Mouse (Mus musculus) heart, embryonic 16.5 days (tissue): ENCODE measurements around the gene Arid5a. TPM values are rescaled to one million over a fixed set of nuclear protein-coding genes. Genes with fewer than 3 reads are reported as not detected.

Experiments
- ATAC-seq: fragments of 200-750 bp; cut with Nextera tagmentation; replicated peaks from 2 replicates; pipeline ENCODE4 v1.8.0; 2017; ENCODE audit warnings: moderate number of reproducible peaks; ENCODE audit not compliant: insufficient read depth, low FRiP score; ENCODE audit errors: extremely low read depth
- H3K27ac ChIP-seq: fragments of 300-500 bp; sonication (generic); 2 replicates; pipeline ENCODE4 v1.5.1; 2014; ENCODE audit warnings: mild to moderate bottlenecking, low read length, control low read depth, moderate library complexity
- H3K27me3 ChIP-seq: fragments of 300-500 bp; sonication (generic); 2 replicates; pipeline ENCODE4 v1.6.1; 2014; ENCODE audit warnings: low read length, mixed read lengths; ENCODE audit not compliant: control insufficient read depth, insufficient read depth
- H3K36me3 ChIP-seq: fragments of 300-500 bp; sonication (generic); 2 replicates; pipeline ENCODE4 v1.6.1; 2014; ENCODE audit not compliant: control insufficient read depth, insufficient read depth
- H3K4me1 ChIP-seq: fragments of 300-500 bp; sonication (generic); 2 replicates; pipeline ENCODE4 v1.6.1; 2014; ENCODE audit warnings: low read length, mixed read lengths; ENCODE audit not compliant: control insufficient read depth, insufficient read depth
- H3K4me2 ChIP-seq: fragments of 300-500 bp; sonication (generic); 2 replicates; pipeline ENCODE4 v1.6.1; 2014; ENCODE audit warnings: low read depth, mild to moderate bottlenecking, control low read depth, low read length
- H3K4me3 ChIP-seq: fragments of 300-500 bp; sonication (generic); 2 replicates; pipeline ENCODE4 v1.5.1; 2014; ENCODE audit warnings: mild to moderate bottlenecking, control low read depth, low read length
- H3K9ac ChIP-seq: fragments of 300-500 bp; sonication (generic); 2 replicates; pipeline ENCODE4 v1.6.1; 2014; ENCODE audit warnings: low read length, control low read depth
- H3K9me3 ChIP-seq: fragments of 300-500 bp; sonication (generic); replicated peaks from 2 replicates; pipeline ENCODE4 v1.6.1; 2016; ENCODE audit warnings: low read length; ENCODE audit not compliant: control insufficient read depth
- WGBS: fragments of 180-500 bp; shearing (Covaris S2); extraction: QIAGEN DNeasy Blood & Tissue Kit; methylation state at CpG from one replicate; pipeline ENCODE4 v1.1.7; 2014; 5-methylcytosine and 5-hydroxymethylcytosine counted together
- polyA plus RNA-seq: library from polyadenylated mRNA; unstranded; fragments of >200 nt; fragmentation: Nextera tagmentation; extraction: Ambion mirVana; gene quantifications from 2 replicates; pipeline ENCODE4 v1.2.1, GENCODE M21; 2015

The Arid5a gene
- polyA plus RNA-seq, 1 experiment from 2014 or later, result 17.1 TPM

- Histone ChIP-seq H3K4me2 (no peak overlapping the region), H3K9me3 (no peaks in the 10 kb centered on the region), H3K4me3 (no peak overlapping the region), H3K36me3 (no peaks in the 10 kb centered on the region), H3K27ac (no peak overlapping the region), H3K4me1 (no peaks in the 10 kb centered on the region), H3K27me3 (no peaks in the 10 kb centered on the region), H3K9ac (no peak overlapping the region)
- no peak for ATAC-seq
- 15% methylated on average over 3 of the region's 3 CpGs for WGBS
These were observed 28.3 kb upstream of the Arid5a start for GRCm38 (mm10) chr1:36279202-36279601.

GRCm38 (mm10) chr1:36280938-36281337 is 26.6 kb upstream of the Arid5a start:
- WGBS, result 82% methylated on average over 3 of the region's 3 CpGs
- no peaks in the 10 kb centered on the region for H3K4me1 ChIP-seq
- no peaks in the 10 kb centered on the region for H3K36me3 ChIP-seq
- no peak overlapping the region for H3K4me3 ChIP-seq
- H3K27me3 ChIP-seq, result no peaks in the 10 kb centered on the region
- no peak overlapping the region for H3K9ac ChIP-seq
- H3K27ac ChIP-seq, result no peak overlapping the region
- H3K4me2 ChIP-seq, result no peak overlapping the region
- ATAC-seq, result no peak
- H3K9me3 ChIP-seq, result no peaks in the 10 kb centered on the region

- no peaks in the 10 kb centered on the region for H3K9me3 ChIP-seq
- ATAC-seq, result no peak
- no peaks in the 10 kb centered on the region for H3K4me1 ChIP-seq
- no peaks in the 10 kb centered on the region for H3K36me3 ChIP-seq
- H3K9ac ChIP-seq, result no peak overlapping the region
- H3K4me3 ChIP-seq, result no peak overlapping the region
- no peak overlapping the region for H3K4me2 ChIP-seq
- no peaks in the 10 kb centered on the region for H3K27me3 ChIP-seq
- H3K27ac ChIP-seq, result no peak overlapping the region
- WGBS, result 82% methylated on average over 6 of the region's 6 CpGs
These were observed 25.7 kb upstream of the Arid5a start for GRCm38 (mm10) chr1:36281849-36282248.

- H3K27me3 ChIP-seq, result peaks cover 4% of the 10 kb centered on the region
- 83% methylated on average over 8 of the region's 8 CpGs for WGBS
- H3K4me2 ChIP-seq, result no peak overlapping the region
- H3K9me3 ChIP-seq, result no peaks in the 10 kb centered on the region
- H3K36me3 ChIP-seq, result no peaks in the 10 kb centered on the region
- H3K4me1 ChIP-seq, result no peaks in the 10 kb centered on the region; the same call in 1 of the 2 replicates
- H3K27ac ChIP-seq, result no peak overlapping the region
- no peak for ATAC-seq
- no peak overlapping the region for H3K9ac ChIP-seq
- no peak overlapping the region for H3K4me3 ChIP-seq
These were observed 14.1 kb upstream of the Arid5a start for GRCm38 (mm10) chr1:36293470-36293869.

- H3K27me3 ChIP-seq, result peaks cover 6% of the 10 kb centered on the region
- no peak overlapping the region for H3K9ac ChIP-seq
- no peak overlapping the region for H3K4me2 ChIP-seq
- 77% methylated on average over 3 of the region's 3 CpGs for WGBS
- H3K36me3 ChIP-seq, result no peaks in the 10 kb centered on the region
- H3K27ac ChIP-seq, result no peak overlapping the region
- H3K4me1 ChIP-seq, result no peaks in the 10 kb centered on the region; the same call in 1 of the 2 replicates
- ATAC-seq, result no peak
- no peak overlapping the region for H3K4me3 ChIP-seq
- no peaks in the 10 kb centered on the region for H3K9me3 ChIP-seq
These were observed 13.1 kb upstream of the Arid5a start for GRCm38 (mm10) chr1:36294402-36294801.

- no peak overlapping the region for H3K4me2 ChIP-seq
- H3K4me1 ChIP-seq, result no peaks in the 10 kb centered on the region; the same call in 1 of the 2 replicates
- no peaks in the 10 kb centered on the region for H3K9me3 ChIP-seq
- H3K4me3 ChIP-seq, result no peak overlapping the region
- no peak; the same call in 1 of the 2 replicates for ATAC-seq
- WGBS, result 63% methylated on average over 9 of the region's 9 CpGs
- peaks cover 6% of the 10 kb centered on the region for H3K27me3 ChIP-seq
- H3K36me3 ChIP-seq, result no peaks in the 10 kb centered on the region
- no peak overlapping the region for H3K27ac ChIP-seq
- H3K9ac ChIP-seq, result no peak overlapping the region
These were observed 10.9 kb upstream of the Arid5a start for GRCm38 (mm10) chr1:36296466-36297149.

GRCm38 (mm10) chr1:36298107-36298506 is 9.4 kb upstream of the Arid5a start:
- Histone ChIP-seq H3K27ac (no peak overlapping the region), H3K4me2 (no peak overlapping the region), H3K27me3 (peaks cover 6% of the 10 kb centered on the region), H3K9ac (no peak overlapping the region), H3K4me3 (no peak overlapping the region), H3K4me1 (peaks cover 4% of the 10 kb centered on the region), H3K9me3 (no peaks in the 10 kb centered on the region), H3K36me3 (no peaks in the 10 kb centered on the region)
- WGBS, result 73% methylated on average over 4 of the region's 4 CpGs
- no peak for ATAC-seq

GRCm38 (mm10) chr1:36299126-36299525 is 8.4 kb upstream of the Arid5a start:
- no peak overlapping the region for H3K27ac ChIP-seq
- H3K9me3 ChIP-seq, result no peaks in the 10 kb centered on the region
- no peak overlapping the region for H3K4me2 ChIP-seq
- peaks cover 6% of the 10 kb centered on the region for H3K27me3 ChIP-seq
- H3K4me3 ChIP-seq, result no peak overlapping the region
- H3K4me1 ChIP-seq, result peaks cover 9% of the 10 kb centered on the region
- 32% methylated on average over 13 of the region's 13 CpGs for whole genome bisulfite sequencing
- no peaks in the 10 kb centered on the region for H3K36me3 ChIP-seq
- H3K9ac ChIP-seq, result no peak overlapping the region
- no peak for ATAC-seq

GRCm38 (mm10) chr1:36299676-36300075 is 7.9 kb upstream of the Arid5a start:
- ATAC-seq, result no peak
- peaks cover 6% of the 10 kb centered on the region for H3K27me3 ChIP-seq

More at GRCm38 (mm10) chr1:36299676-36300075, 7.9 kb upstream of the Arid5a start:
- 67% methylated on average over 2 of the region's 2 CpGs for WGBS
- H3K4me3 ChIP-seq, result no peak overlapping the region
- H3K36me3 ChIP-seq, result no peaks in the 10 kb centered on the region
- H3K9ac ChIP-seq, result no peak overlapping the region
- H3K4me2 ChIP-seq, result no peak overlapping the region
- H3K4me1 ChIP-seq, result peaks cover 12% of the 10 kb centered on the region
- H3K9me3 ChIP-seq, result no peaks in the 10 kb centered on the region
- no peak overlapping the region for H3K27ac ChIP-seq
